Mouse (Mus musculus) erythroblast, adult 5-6 weeks (primary cell): Measurements from ENCODE around the gene Rnasek. TPM values are rescaled to one million over a fixed set of nuclear protein-coding genes. Genes with fewer than 3 reads are reported as not detected.
A peak's percentile ranks its signal among the peaks of the same experiment; 100 is the strongest.

Experiments used
- ATAC-seq: replicated peaks from 2 replicates; pipeline ENCODE4 v1.8.0; 2016; ENCODE audit warnings: moderate number of reproducible peaks, mild to moderate bottlenecking, moderate TSS enrichment, inconsistent platforms; ENCODE audit not compliant: poor library complexity, low FRiP score, severe bottlenecking
- total RNA-seq, 2 experiments: library from RNA; stranded (forward) in 1 of 2; stranded (reverse) in 1 of 2; fragments of 150-400 nt in 1 of 2; fragments of 200-764, 138-1000 nt in 1 of 2; gene quantifications; 2 replicates each; pipeline versions ENCODE4 v1.2.3 to v1.2.4; 2015 to 2017; ENCODE audit warnings: low replicate concordance in 2 of 2

The Rnasek gene
- total RNA-seq, 2 experiments from 2014 or later, result 16.2 to 79.4 TPM

- no peak for ATAC-seq
Observed at GRCm38 (mm10) chr11:70220323-70220722, 19.3 kb downstream of the Rnasek start.

- no peak for ATAC-seq
Observed at GRCm38 (mm10) chr11:70219873-70220272, 19.8 kb downstream of the Rnasek start.

GRCm38 (mm10) chr11:70218741-70219470, 20.7 kb downstream of the Rnasek start:
- ATAC-seq, result no peak

GRCm38 (mm10) chr11:70218039-70218438, 21.6 kb downstream of the Rnasek start:
- no peak for ATAC-seq

- no peak for ATAC-seq
Observed at GRCm38 (mm10) chr11:70216103-70216502, 23.5 kb downstream of the Rnasek start.

- ATAC-seq, result no peak
Observed at GRCm38 (mm10) chr11:70215301-70215700, 24.3 kb downstream of the Rnasek start.

GRCm38 (mm10) chr11:70214856-70215209, 24.8 kb downstream of the Rnasek start:
- ATAC-seq, result no peak

GRCm38 (mm10) chr11:70214191-70214855, 25.3 kb downstream of the Rnasek start:
- ATAC-seq, result no peak

GRCm38 (mm10) chr11:70213736-70214135, 25.9 kb downstream of the Rnasek start:
- ATAC-seq, result no peak

GRCm38 (mm10) chr11:70212896-70213295, 26.7 kb downstream of the Rnasek start:
- ATAC-seq, result no peak

- ATAC-seq, result no peak
Observed at GRCm38 (mm10) chr11:70212423-70212822, 27.2 kb downstream of the Rnasek start, which contains the start of gene Slc16a11. Gene Slc16a11, plus strand, starts transcription at chr11:70212752.

- ATAC-seq, result no peak
Observed at GRCm38 (mm10) chr11:70211972-70212371, 27.7 kb downstream of the Rnasek start.

- no peak for ATAC-seq
Observed at GRCm38 (mm10) chr11:70210681-70211080, 29.0 kb downstream of the Rnasek start.

GRCm38 (mm10) chr11:70208778-70209388, 30.8 kb downstream of the Rnasek start:
- ATAC-seq, result no peak

GRCm38 (mm10) chr11:70207283-70207682, 32.4 kb downstream of the Rnasek start:
- no peak for ATAC-seq

- ATAC-seq, result no peak
Observed at GRCm38 (mm10) chr11:70206801-70207200, 32.8 kb downstream of the Rnasek start.

- peak; percentile 82 for ATAC-seq
Observed at GRCm38 (mm10) chr11:70201691-70202090, 38.0 kb downstream of the Rnasek start.

GRCm38 (mm10) chr11:70200036-70200608, 39.5 kb downstream of the Rnasek start:
- no peak for ATAC-seq

GRCm38 (mm10) chr11:70199107-70199506, 40.5 kb downstream of the Rnasek start:
- ATAC-seq, result no peak

- ATAC-seq, result no peak
Observed at GRCm38 (mm10) chr11:70198332-70198731, 41.3 kb downstream of the Rnasek start.
